8 mouse cellular contexts compared by ENCODE assay signal in genomic region chr1:52844782-52845665, GRCm38 (mm10). TPM values are rescaled to one million over a fixed set of nuclear protein-coding genes. Genes with fewer than 3 reads are reported as not detected.
A peak's percentile ranks its signal among the peaks of the same experiment; 100 is the strongest.
DNase-seq lines count a peak whose midpoint lies in the region; ATAC-seq and TF ChIP-seq lines count a peak whose summit lies in the region.

Gene Hibch (plus strand): TSS chr1:52844929.

- peak within 1 kb of the TSS; percentile 85 for H3K9ac ChIP-seq in heart, embryonic 11.5 days (ENCODE audit: low read depth, low read length)
- peak within 1 kb of the TSS; percentile 72 for H3K9ac ChIP-seq in kidney, embryonic 16.5 days (replicated peaks; ENCODE audit: low read length)
- peak within 1 kb of the TSS; percentile 87 for H3K9ac ChIP-seq in liver, adult 2 months (ENCODE audit: low read depth, low read length)

- H3K27ac ChIP-seq in heart, embryonic 11.5 days (ENCODE audit: low read depth, low read length), result peak within 1 kb of the TSS; percentile 68
- peak within 1 kb of the TSS; percentile 66 for H3K27ac ChIP-seq in kidney, embryonic 16.5 days (ENCODE audit: low read length)
- peak within 1 kb of the TSS; percentile 84 for H3K27ac ChIP-seq in liver, adult 2 months (replicated peaks; ENCODE audit: insufficient read depth, low read depth, low read length)

- H3K79me2 ChIP-seq in C2C12 (ENCODE audit: control insufficient read depth, insufficient read depth), result no peaks in the 10 kb centered on the region
- peaks cover 3% of the 10 kb centered on the region; the same call in 1 of the 2 replicates for H3K79me2 ChIP-seq in liver, adult 2 months (ENCODE audit: control insufficient read depth, insufficient read depth, low read length)
- no peaks in the 10 kb centered on the region for H3K79me2 ChIP-seq in myocyte (ENCODE audit: control insufficient read depth, insufficient read depth)

- peak within 1 kb of the TSS; percentile 84 for H3ac ChIP-seq in C2C12 (ENCODE audit: control insufficient read depth, insufficient read length, low read depth)
- peak within 1 kb of the TSS; percentile 4 for H3ac ChIP-seq in myocyte (ENCODE audit: control insufficient read depth, insufficient read length)

- H3K4me2 ChIP-seq in heart, embryonic 11.5 days, result peak within 1 kb of the TSS; percentile 79
- peak within 1 kb of the TSS; percentile 59 for H3K4me2 ChIP-seq in kidney, embryonic 16.5 days (replicated peaks; ENCODE audit: low read depth, low read length)
- peak within 1 kb of the TSS; percentile 94 for H3K4me2 ChIP-seq in myocyte (ENCODE audit: low read depth)

- peak; percentile 52; the same call in 1 of the 2 replicates for TF ChIP-seq POLR2A in brain, embryonic 14.5 days (IDR thresholded peaks at IDR 0.05; ENCODE audit: borderline replicate concordance, extremely low read depth, insufficient read depth, insufficient read length, poor library complexity, severe bottlenecking)
- TF ChIP-seq POLR2A in liver, adult 2 months (IDR thresholded peaks at IDR 0.05; ENCODE audit: extremely low read depth, insufficient read depth, low read length), result peak; percentile 92
- peak; percentile 70 for TF ChIP-seq POLR2A in myocyte (IDR thresholded peaks at IDR 0.05; ENCODE audit: insufficient read length, low read depth)

- no peaks in the 10 kb centered on the region for H3K9me3 ChIP-seq in erythroblast, embryonic 14.5 days (ENCODE audit: control insufficient read depth, low read length)
- H3K9me3 ChIP-seq in heart, embryonic 11.5 days (replicated peaks; ENCODE audit: control insufficient read depth, low read length), result no peaks in the 10 kb centered on the region
- no peaks in the 10 kb centered on the region for H3K9me3 ChIP-seq in kidney, embryonic 16.5 days (ENCODE audit: low read length)

- ATAC-seq in heart, embryonic 11.5 days (replicated peaks; ENCODE audit: insufficient number of reproducible peaks, low FRiP score, low TSS enrichment), result peak; percentile 100
- peak; percentile 100 for ATAC-seq in kidney, embryonic 16.5 days (ENCODE audit: low FRiP score, low TSS enrichment)

- no peaks in the 10 kb centered on the region for H3K27me3 ChIP-seq in C2C12 (ENCODE audit: control insufficient read depth, insufficient read depth, insufficient read length)
- no peaks in the 10 kb centered on the region for H3K27me3 ChIP-seq in erythroblast, embryonic 14.5 days (ENCODE audit: control insufficient read depth)
- H3K27me3 ChIP-seq in heart, embryonic 11.5 days (ENCODE audit: control insufficient read depth, insufficient read depth, low read length), result no peaks in the 10 kb centered on the region
- no peaks in the 10 kb centered on the region for H3K27me3 ChIP-seq in kidney, embryonic 16.5 days (ENCODE audit: insufficient read depth, low read length)
- H3K27me3 ChIP-seq in liver, adult 2 months (ENCODE audit: control insufficient read depth, insufficient read depth, low read length), result no peaks in the 10 kb centered on the region
- no peaks in the 10 kb centered on the region for H3K27me3 ChIP-seq in myocyte (ENCODE audit: control insufficient read depth, insufficient read depth, insufficient read length)
- H3K27me3 ChIP-seq in splenic B cell, adult 2 months (ENCODE audit: control insufficient read depth, insufficient read depth, low read length, poor library complexity, severe bottlenecking), result no peaks in the 10 kb centered on the region

- H3K4me3 ChIP-seq in C2C12 (ENCODE audit: insufficient read depth, poor library complexity, severe bottlenecking), result peak within 1 kb of the TSS; percentile 44
- H3K4me3 ChIP-seq in erythroblast, embryonic 14.5 days (replicated peaks), result peak within 1 kb of the TSS; percentile 84
- peak within 1 kb of the TSS; percentile 72 for H3K4me3 ChIP-seq in heart, embryonic 11.5 days (ENCODE audit: low read depth, low read length)
- H3K4me3 ChIP-seq in kidney, embryonic 16.5 days (ENCODE audit: low read length), result peak within 1 kb of the TSS; percentile 62
- H3K4me3 ChIP-seq in liver, adult 2 months (ENCODE audit: insufficient read depth, low read depth, low read length), result peak within 1 kb of the TSS; percentile 81
- H3K4me3 ChIP-seq in myocyte, result peak within 1 kb of the TSS; percentile 53

- peaks cover 34% of the 10 kb centered on the region for H3K4me1 ChIP-seq in erythroblast, embryonic 14.5 days (ENCODE audit: control insufficient read depth)
- H3K4me1 ChIP-seq in heart, embryonic 11.5 days (ENCODE audit: control insufficient read depth, insufficient read depth, low read length), result no peaks in the 10 kb centered on the region
- H3K4me1 ChIP-seq in kidney, embryonic 16.5 days (ENCODE audit: insufficient read depth, low read length), result no peaks in the 10 kb centered on the region; the same call in 1 of the 2 replicates
- peaks cover 21% of the 10 kb centered on the region; the same call in 1 of the 2 replicates for H3K4me1 ChIP-seq in liver, adult 2 months (ENCODE audit: control insufficient read depth, insufficient read depth, low read length)

- DNase-seq in brain, embryonic 14.5 days (ENCODE audit: low read depth), result peak; percentile 99
- peak; percentile 90 for DNase-seq in liver, adult 2 months (ENCODE audit: extremely low read depth, low read depth, low spot score)
- peak; percentile 99 for DNase-seq in splenic B cell, adult 2 months (ENCODE audit: low read depth, low spot score)

- WGBS in heart, embryonic 11.5 days (ENCODE audit: insufficient replicate concordance), result 3% methylated on average over 45 of the region's 45 CpGs
- 2% methylated on average over 45 of the region's 45 CpGs for WGBS in kidney, embryonic 16.5 days
- WGBS in liver, adult 2 months, result 1% methylated on average over 45 of the region's 45 CpGs

- H3K36me3 ChIP-seq in C2C12 (ENCODE audit: control insufficient read depth, insufficient read depth) (no peaks in the 10 kb centered on the region), myocyte (ENCODE audit: control insufficient read depth, insufficient read depth) (no peaks in the 10 kb centered on the region)
- H3K36me3 ChIP-seq in erythroblast, embryonic 14.5 days (ENCODE audit: control insufficient read depth), result no peaks in the 10 kb centered on the region
- H3K36me3 ChIP-seq in heart, embryonic 11.5 days (ENCODE audit: control insufficient read depth, insufficient read depth, low read length), result no peaks in the 10 kb centered on the region
- H3K36me3 ChIP-seq in kidney, embryonic 16.5 days (ENCODE audit: insufficient read depth, low read length), result no peaks in the 10 kb centered on the region
- H3K36me3 ChIP-seq in liver, adult 2 months (ENCODE audit: control insufficient read depth, insufficient read depth, low read length), result no peaks in the 10 kb centered on the region
- no peaks in the 10 kb centered on the region for H3K36me3 ChIP-seq in splenic B cell, adult 2 months (ENCODE audit: control insufficient read depth, insufficient read depth, low read length, poor library complexity, severe bottlenecking)

- H3K79me3 ChIP-seq in C2C12 (ENCODE audit: low read depth), result no peaks in the 10 kb centered on the region

- TF ChIP-seq CTCF in C2C12 (IDR thresholded peaks at IDR 0.05; ENCODE audit: control insufficient read depth, insufficient read depth, insufficient read length), result no peak
- TF ChIP-seq CTCF in brain, embryonic 14.5 days (IDR thresholded peaks at IDR 0.05; ENCODE audit: borderline replicate concordance, extremely low read depth, insufficient read depth, insufficient read length), result no peak
- TF ChIP-seq CTCF in liver, adult 2 months (IDR thresholded peaks at IDR 0.05; ENCODE audit: low read depth, low read length), result no peak

TF ChIP-seq in C2C12, 6 proteins besides CTCF, POLR2A, EP300 and RAD21:
- TF ChIP-seq FOSL1 (IDR thresholded peaks at IDR 0.05; ENCODE audit: insufficient read depth, low read length, poor library complexity, severe bottlenecking), result no peak
- TF ChIP-seq MAX (IDR thresholded peaks at IDR 0.05), result peak; percentile 31
- no peak for TF ChIP-seq CEBPB (IDR thresholded peaks at IDR 0.05; ENCODE audit: low read depth)

TF ChIP-seq in myocyte, 11 proteins besides CTCF, POLR2A, EP300 and RAD21:
- TF ChIP-seq TCF3 (IDR thresholded peaks at IDR 0.05; ENCODE audit: insufficient read length, low read depth), result no peak
- no peak for TF ChIP-seq REST (IDR thresholded peaks at IDR 0.05; ENCODE audit: insufficient read depth, insufficient read length)
- peak in 1 of 3 experiments; percentile 5 for TF ChIP-seq MYOG (IDR thresholded peaks at IDR 0.05; ENCODE audit: control insufficient read depth in 1 of 3, insufficient read depth in 1 of 3, insufficient read length in 2 of 3, low read depth in 2 of 3)
- peak; percentile 35 for TF ChIP-seq POLR2AphosphoS2 (IDR thresholded peaks at IDR 0.05; ENCODE audit: insufficient read length, low read depth)
- peak in 1 of 3 experiments; percentile 17 for TF ChIP-seq MYOD1 (IDR thresholded peaks at IDR 0.05; ENCODE audit: control insufficient read depth in 1 of 3, insufficient read length in 2 of 3, low read depth in 2 of 3)
TF ChIP-seq in myocyte: peak in this region for 3.

RNA-seq across cellular contexts. Expression of gene Hibch, which starts in this region (rescaled TPM):
- polyA plus RNA-seq in C2C12 (2012; fragmentation: generic; extraction: Trizol), result 6.0 TPM
- 21.7 and 23.6 TPM in 2 replicates for polyA plus RNA-seq in brain, embryonic 14.5 days (2012; rRNA removed)
- polyA plus RNA-seq in erythroblast, embryonic 14.5 days (2012), result 0.10 TPM in 1 of 2 replicates, not detected in the other
- polyA plus RNA-seq in heart, embryonic 11.5 days (2014; fragmentation: Nextera tagmentation; extraction: Ambion mirVana), result 33.4 and 35.3 TPM in 2 replicates
- 24.4 and 27.5 TPM in 2 replicates for polyA plus RNA-seq in kidney, embryonic 16.5 days (2015; fragmentation: Nextera tagmentation; extraction: Ambion mirVana)
- total RNA-seq in liver, adult 2 months (2014; rRNA removed), result 81.8 and 123 TPM in 2 replicates
- 53.3 and 55.7 TPM in 2 replicates for polyA plus RNA-seq in liver, adult 2 months (2012; rRNA removed)
- polyA plus RNA-seq in myocyte (2012; fragmentation: generic; extraction: Trizol), result 8.1 TPM

Comparison
In these comparisons a context has a peak if more than half of its experiments do, and no peak if none do; other contexts are left out.
1. Peak in every context shown above with its lines: DNase-seq, ATAC-seq, H3K4me3 ChIP-seq and H3K27ac ChIP-seq.